ENCODE assay signal across 7 mouse cellular contexts in genomic region chr5:124552094-124552472, GRCm38 (mm10). TPM values are rescaled to one million over a fixed set of nuclear protein-coding genes. Genes with fewer than 3 reads are reported as not detected.
DNase-seq lines count a peak whose midpoint lies in the region; ATAC-seq and TF ChIP-seq lines count a peak whose summit lies in the region.

No protein-coding gene starts in this region.

- peaks cover 14% of the 10 kb centered on the region for H3K36me3 ChIP-seq in neural tube, embryonic 11.5 days (ENCODE audit: control insufficient read depth, insufficient read depth, low read length)
- peaks cover 47% of the 10 kb centered on the region for H3K36me3 ChIP-seq in limb, embryonic 13.5 days
- 0 out of 2 replicates have a peak, but pooled peaks cover 7% of the 10 kb centered on the region for H3K36me3 ChIP-seq in stomach, postnatal 0 days (ENCODE audit: control insufficient read depth, insufficient read depth, low read length)

- peak overlapping the region; percentile 65; the same call in 1 of the 2 replicates for H3K27ac ChIP-seq in neural tube, embryonic 11.5 days (ENCODE audit: low read depth, low read length)
- peak overlapping the region; percentile 63 for H3K27ac ChIP-seq in embryonic fibroblast, embryonic 13.5 days (ENCODE audit: insufficient read depth, low read length)
- peak overlapping the region; percentile 73 for H3K27ac ChIP-seq in limb, embryonic 13.5 days
- H3K27ac ChIP-seq in stomach, postnatal 0 days (replicated peaks) = peak overlapping the region; percentile 89

- peaks cover 3% of the 10 kb centered on the region; the same call in 1 of the 2 replicates for H3K4me1 ChIP-seq in neural tube, embryonic 11.5 days (ENCODE audit: control insufficient read depth, insufficient read depth, low read length)
- no peaks in the 10 kb centered on the region for H3K4me1 ChIP-seq in embryonic fibroblast, embryonic 13.5 days (ENCODE audit: control insufficient read depth, insufficient read depth, low read length)
- peaks cover 13% of the 10 kb centered on the region for H3K4me1 ChIP-seq in limb, embryonic 13.5 days
- H3K4me1 ChIP-seq in stomach, postnatal 0 days (replicated peaks; ENCODE audit: control insufficient read depth, insufficient read depth) = no peaks in the 10 kb centered on the region

- no peaks in the 10 kb centered on the region for H3K27me3 ChIP-seq in neural tube, embryonic 11.5 days (ENCODE audit: control insufficient read depth, insufficient read depth, low read length)
- H3K27me3 ChIP-seq in limb, embryonic 13.5 days = no peaks in the 10 kb centered on the region
- no peaks in the 10 kb centered on the region for H3K27me3 ChIP-seq in stomach, postnatal 0 days (ENCODE audit: control insufficient read depth, insufficient read depth, low read length)

- peak overlapping the region; percentile 85 for H3K4me3 ChIP-seq in neural tube, embryonic 11.5 days (ENCODE audit: low read depth, low read length)
- H3K4me3 ChIP-seq in embryonic fibroblast, embryonic 13.5 days (ENCODE audit: insufficient read depth, low read length) = peak overlapping the region; percentile 73
- peak overlapping the region; percentile 89 for H3K4me3 ChIP-seq in limb, embryonic 13.5 days
- H3K4me3 ChIP-seq in stomach, postnatal 0 days (ENCODE audit: low read depth, low read length) = peak overlapping the region; percentile 93

- H3K9me3 ChIP-seq in neural tube, embryonic 11.5 days (ENCODE audit: control insufficient read depth, low read length) = no peaks in the 10 kb centered on the region
- no peaks in the 10 kb centered on the region for H3K9me3 ChIP-seq in limb, embryonic 13.5 days
- no peaks in the 10 kb centered on the region for H3K9me3 ChIP-seq in stomach, postnatal 0 days (ENCODE audit: control insufficient read depth, low read length)

- no peak for ATAC-seq in neural tube, embryonic 11.5 days (ENCODE audit: insufficient read depth, low FRiP score, low TSS enrichment)
- no peak for ATAC-seq in limb, embryonic 13.5 days (ENCODE audit: low FRiP score, low read depth)
- ATAC-seq in stomach, postnatal 0 days (ENCODE audit: low FRiP score, low TSS enrichment) = no peak
- ATAC-seq in inflammation-experienced regulatory T-cells, adult 6 months = no peak

- TF ChIP-seq POLR2A in embryonic fibroblast, embryonic 13.5 days (IDR thresholded peaks at IDR 0.05; ENCODE audit: low read depth, low read length) = 0 out of 2 replicates have a peak, but pooled peaks have one; percentile 2

- peak overlapping the region; percentile 75 for H3K4me2 ChIP-seq in neural tube, embryonic 11.5 days (ENCODE audit: low read depth)
- H3K4me2 ChIP-seq in limb, embryonic 13.5 days (replicated peaks) = peak overlapping the region; percentile 74
- H3K4me2 ChIP-seq in stomach, postnatal 0 days (replicated peaks; ENCODE audit: low read depth) = peak overlapping the region; percentile 88

- 11% methylated on average over 9 of the region's 9 CpGs for WGBS in neural tube, embryonic 11.5 days
- whole genome bisulfite sequencing in limb, embryonic 13.5 days = 9% methylated on average over 9 of the region's 9 CpGs
- WGBS in stomach, postnatal 0 days = 6% methylated on average over 9 of the region's 9 CpGs

- TF ChIP-seq CTCF in embryonic fibroblast, embryonic 13.5 days (IDR thresholded peaks at IDR 0.05; ENCODE audit: borderline replicate concordance, insufficient read depth, low read length) = no peak
- TF ChIP-seq CTCF in stomach, postnatal 0 days (IDR thresholded peaks at IDR 0.05; ENCODE audit: low read depth) = no peak

- no peak for TF ChIP-seq EP300 in stomach, postnatal 0 days (optimal IDR thresholded peaks at IDR 0.05)

- no peak for DNase-seq in neural tube, embryonic 11.5 days (ENCODE audit: low spot score)
- no peak for DNase-seq in neural tube, embryonic 10.5 days (ENCODE audit: extremely low spot score, low spot score)
- DNase-seq in stomach, postnatal 0 days (ENCODE audit: low spot score) = no peak
- no peak for DNase-seq in frontal cortex, postnatal 25 days (ENCODE audit: low spot score in 2 of 2)

- H3K9ac ChIP-seq in neural tube, embryonic 11.5 days (ENCODE audit: low read length) = peak overlapping the region; percentile 76
- peak overlapping the region; percentile 83 for H3K9ac ChIP-seq in limb, embryonic 13.5 days
- H3K9ac ChIP-seq in stomach, postnatal 0 days (ENCODE audit: low read length) = peak overlapping the region; percentile 71

RNA-seq across cellular contexts. Expression of gene Ddx55, which starts 0.6 kb away (rescaled TPM):
- 14.6 and 18.4 TPM in 2 replicates for polyA plus RNA-seq in neural tube, embryonic 11.5 days (2014; fragmentation: Nextera tagmentation; extraction: Ambion mirVana)
- 8.1 and 9.2 TPM in 2 replicates for polyA plus RNA-seq in embryonic fibroblast, embryonic 13.5 days (2011; ENCODE audit: insufficient read length, low read depth, missing spikeins)
- polyA plus RNA-seq in limb, embryonic 13.5 days (2015; fragmentation: Nextera tagmentation; extraction: Ambion mirVana) = 17.5 and 17.8 TPM in 2 replicates
- 5.8 and 6.1 TPM in 2 replicates for polyA plus RNA-seq in stomach, postnatal 0 days (2015; fragmentation: Nextera tagmentation; extraction: Ambion mirVana)
- polyA plus RNA-seq in inflammation-experienced regulatory T-cells, adult 6 months (2017; shearing (Covaris generic)) = 10 to 100 TPM; 14.7 to 22.6 (median 20.1) TPM

RNA-seq across cellular contexts. Expression of gene Tmed2, which starts 11.6 kb away (rescaled TPM):
- polyA plus RNA-seq in neural tube, embryonic 11.5 days (2014; fragmentation: Nextera tagmentation; extraction: Ambion mirVana) = 480 and 486 TPM in 2 replicates
- polyA plus RNA-seq in embryonic fibroblast, embryonic 13.5 days (2011; ENCODE audit: insufficient read length, low read depth, missing spikeins) = 510 and 665 TPM in 2 replicates
- 590 and 600 TPM in 2 replicates for polyA plus RNA-seq in limb, embryonic 13.5 days (2015; fragmentation: Nextera tagmentation; extraction: Ambion mirVana)
- 544 and 572 TPM in 2 replicates for polyA plus RNA-seq in stomach, postnatal 0 days (2015; fragmentation: Nextera tagmentation; extraction: Ambion mirVana)
- 100 to 1,000 TPM in 1 of 3 experiments, 10 to 100 TPM in 2; 41.3 to 124 (median 59.1) TPM for polyA plus RNA-seq in inflammation-experienced regulatory T-cells, adult 6 months (2017; shearing (Covaris generic))

RNA-seq across cellular contexts. Expression of gene Rilpl1, which starts 20.9 kb away (rescaled TPM):
- polyA plus RNA-seq in neural tube, embryonic 11.5 days (2014; fragmentation: Nextera tagmentation; extraction: Ambion mirVana) = 21.3 and 23.2 TPM in 2 replicates
- 19.8 and 23.2 TPM in 2 replicates for polyA plus RNA-seq in embryonic fibroblast, embryonic 13.5 days (2011; ENCODE audit: insufficient read length, low read depth, missing spikeins)
- 26.0 and 27.8 TPM in 2 replicates for polyA plus RNA-seq in limb, embryonic 13.5 days (2015; fragmentation: Nextera tagmentation; extraction: Ambion mirVana)
- polyA plus RNA-seq in stomach, postnatal 0 days (2015; fragmentation: Nextera tagmentation; extraction: Ambion mirVana) = 9.0 and 9.3 TPM in 2 replicates
- polyA plus RNA-seq in inflammation-experienced regulatory T-cells, adult 6 months (2017; shearing (Covaris generic)) = 1 to 10 TPM in 1 of 3 experiments, under 1 TPM in 2; 0.39 to 1.3 (median 0.91) TPM

RNA-seq across cellular contexts. Expression of gene Eif2b1, which starts 26.8 kb away (rescaled TPM):
- polyA plus RNA-seq in neural tube, embryonic 11.5 days (2014; fragmentation: Nextera tagmentation; extraction: Ambion mirVana) = 81.0 and 94.5 TPM in 2 replicates
- 43.6 and 49.8 TPM in 2 replicates for polyA plus RNA-seq in embryonic fibroblast, embryonic 13.5 days (2011; ENCODE audit: insufficient read length, low read depth, missing spikeins)
- 67.9 and 76.0 TPM in 2 replicates for polyA plus RNA-seq in limb, embryonic 13.5 days (2015; fragmentation: Nextera tagmentation; extraction: Ambion mirVana)
- polyA plus RNA-seq in stomach, postnatal 0 days (2015; fragmentation: Nextera tagmentation; extraction: Ambion mirVana) = 58.8 and 61.2 TPM in 2 replicates
- polyA plus RNA-seq in inflammation-experienced regulatory T-cells, adult 6 months (2017; shearing (Covaris generic)) = 10 to 100 TPM; 43.2 to 54.2 (median 51.1) TPM

RNA-seq across cellular contexts. Expression of gene Gtf2h3, which starts 26.9 kb away (rescaled TPM):
- 73.3 and 83.0 TPM in 2 replicates for polyA plus RNA-seq in neural tube, embryonic 11.5 days (2014; fragmentation: Nextera tagmentation; extraction: Ambion mirVana)
- polyA plus RNA-seq in embryonic fibroblast, embryonic 13.5 days (2011; ENCODE audit: insufficient read length, low read depth, missing spikeins) = 39.9 and 48.2 TPM in 2 replicates
- polyA plus RNA-seq in limb, embryonic 13.5 days (2015; fragmentation: Nextera tagmentation; extraction: Ambion mirVana) = 74.4 and 78.5 TPM in 2 replicates
- polyA plus RNA-seq in stomach, postnatal 0 days (2015; fragmentation: Nextera tagmentation; extraction: Ambion mirVana) = 24.9 and 27.6 TPM in 2 replicates
- 10 to 100 TPM; 59.6 to 62.1 (median 60.8) TPM for polyA plus RNA-seq in inflammation-experienced regulatory T-cells, adult 6 months (2017; shearing (Covaris generic))
